8 mouse cellular contexts compared by ENCODE assay signal in the genomic region with DNA sequence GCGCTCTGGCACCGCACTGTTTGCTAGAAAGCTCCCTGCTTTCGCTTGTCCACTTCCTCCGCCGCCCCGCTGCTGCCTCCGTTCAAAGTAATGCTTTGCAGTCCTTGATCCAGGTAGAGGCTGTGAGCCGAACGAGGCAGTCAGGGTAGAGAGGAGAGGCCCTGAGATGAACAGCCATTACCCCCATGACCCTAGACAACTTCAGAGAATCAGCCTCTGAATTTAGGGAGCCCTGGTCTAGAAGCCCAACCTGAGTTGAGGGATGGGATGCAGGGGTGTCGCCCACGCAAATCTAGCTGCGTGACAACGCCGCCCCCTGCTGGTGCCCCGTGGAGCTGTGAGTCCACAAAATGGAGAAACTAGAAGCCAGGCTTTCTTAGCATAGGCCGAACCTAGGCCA. TPM values are rescaled to one million over a fixed set of nuclear protein-coding genes. Genes with fewer than 3 reads are reported as not detected.
DNase-seq lines count a peak whose midpoint lies in the region; ATAC-seq and TF ChIP-seq lines count a peak whose summit lies in the region.

No protein-coding gene starts in this region.

- DNase-seq in ES-E14 (ENCODE audit: low read depth, low spot score), result peak; percentile 75
- peak; percentile 43 to 65 for DNase-seq in cerebellum, adult 2 months
- peak; percentile 91 for DNase-seq in forebrain, postnatal 0 days
- DNase-seq in heart, postnatal 4 days, result peak; percentile 95
- DNase-seq in layer of hippocampus, adult 8-10 months (ENCODE audit: low spot score in 2 of 2), result peak; percentile 68 to 81
- peak; percentile 95 for DNase-seq in lung, embryonic 14.5 days
- peak; percentile 83 for DNase-seq in thymus, adult 2 months

- in situ Hi-C loops in ES-E14 (cut with MboI; ENCODE audit: low sequenced_read_pairs in 2 of 2, unreplicated experiment in 2 of 2), result no loop called here

- H3K9ac ChIP-seq in ES-E14 (ENCODE audit: insufficient read depth, low read depth, low read length, poor library complexity, severe bottlenecking), result 0 out of 2 replicates have a peak overlapping the region, but pooled peaks have one; percentile 15
- peak overlapping the region; percentile 46 for H3K9ac ChIP-seq in forebrain, postnatal 0 days
- H3K9ac ChIP-seq in lung, embryonic 14.5 days, result peak overlapping the region; percentile 48

- ATAC-seq in forebrain, postnatal 0 days, result peak; percentile 68
- peak; percentile 10 for ATAC-seq in lung, embryonic 14.5 days (ENCODE audit: insufficient read depth)
- peak; percentile 68 for ATAC-seq in neutrophil, adult 5-6 weeks (ENCODE audit: extremely low read depth, insufficient number of reproducible peaks, low FRiP score, poor library complexity, severe bottlenecking)

- peak overlapping the region; percentile 98 for H3K4me2 ChIP-seq in forebrain, postnatal 0 days (ENCODE audit: low read depth)
- H3K4me2 ChIP-seq in lung, embryonic 14.5 days, result peak overlapping the region; percentile 70

- no peaks in the 10 kb centered on the region; the same call in 1 of the 2 replicates for H3K27me3 ChIP-seq in cerebellum, adult 2 months (ENCODE audit: control insufficient read depth, insufficient read depth, low read length)
- H3K27me3 ChIP-seq in forebrain, postnatal 0 days (ENCODE audit: insufficient read depth, low read length), result peaks cover 8% of the 10 kb centered on the region; the same call in 1 of the 2 replicates
- H3K27me3 ChIP-seq in lung, embryonic 14.5 days (ENCODE audit: insufficient read depth, low read length), result no peaks in the 10 kb centered on the region; the same call in 1 of the 2 replicates
- H3K27me3 ChIP-seq in thymus, adult 2 months (ENCODE audit: control insufficient read depth, insufficient read depth, low read length), result peaks cover 5% of the 10 kb centered on the region; the same call in 1 of the 2 replicates

- no peak for TF ChIP-seq POLR2A in cerebellum, adult 2 months (IDR thresholded peaks at IDR 0.05; ENCODE audit: borderline replicate concordance, insufficient read depth, low read length)
- TF ChIP-seq POLR2A in thymus, adult 2 months (IDR thresholded peaks at IDR 0.05; ENCODE audit: control insufficient read depth, extremely low read depth, insufficient read depth, low read length, poor library complexity), result no peak

- no peaks in the 10 kb centered on the region; a peak in 1 of 4 replicates for H3K4me1 ChIP-seq in ES-E14 (ENCODE audit: control insufficient read depth in 2 of 2, insufficient read depth in 2 of 2, low read length in 2 of 2, poor library complexity in 1 of 2)
- H3K4me1 ChIP-seq in cerebellum, adult 2 months (ENCODE audit: control insufficient read depth, insufficient read depth, low read length), result no peaks in the 10 kb centered on the region; the same call in 1 of the 2 replicates
- H3K4me1 ChIP-seq in forebrain, postnatal 0 days (ENCODE audit: insufficient read depth), result no peaks in the 10 kb centered on the region
- peaks cover 5% of the 10 kb centered on the region; the same call in 1 of the 2 replicates for H3K4me1 ChIP-seq in lung, embryonic 14.5 days (ENCODE audit: insufficient read depth)
- peaks cover 17% of the 10 kb centered on the region for H3K4me1 ChIP-seq in thymus, adult 2 months (replicated peaks; ENCODE audit: control insufficient read depth, insufficient read depth, low read length)

- H3K36me3 ChIP-seq in ES-E14 (ENCODE audit: control insufficient read depth, insufficient read depth, low read length, poor library complexity, severe bottlenecking), result no peaks in the 10 kb centered on the region
- no peaks in the 10 kb centered on the region for H3K36me3 ChIP-seq in forebrain, postnatal 0 days (ENCODE audit: insufficient read depth)
- H3K36me3 ChIP-seq in lung, embryonic 14.5 days (ENCODE audit: insufficient read depth), result peaks cover 8% of the 10 kb centered on the region; the same call in 1 of the 2 replicates
- H3K36me3 ChIP-seq in thymus, adult 2 months (ENCODE audit: control insufficient read depth, insufficient read depth, low read length), result no peaks in the 10 kb centered on the region

- H3K9me3 ChIP-seq in ES-E14 (ENCODE audit: control insufficient read depth, insufficient read depth, low read depth, low read length), result no peaks in the 10 kb centered on the region
- H3K9me3 ChIP-seq in forebrain, postnatal 0 days (ENCODE audit: low read length), result no peaks in the 10 kb centered on the region
- H3K9me3 ChIP-seq in lung, embryonic 14.5 days (ENCODE audit: low read depth, low read length), result no peaks in the 10 kb centered on the region

- TF ChIP-seq CTCF in cerebellum, adult 2 months (IDR thresholded peaks at IDR 0.05; ENCODE audit: borderline replicate concordance, insufficient read depth, low read depth, low read length), result peak; percentile 68
- TF ChIP-seq CTCF in forebrain, postnatal 0 days (IDR thresholded peaks at IDR 0.05; ENCODE audit: low read depth), result peak; percentile 97
- peak; percentile 99 for TF ChIP-seq CTCF in lung, embryonic 14.5 days (IDR thresholded peaks at IDR 0.05; ENCODE audit: low read depth)
- TF ChIP-seq CTCF in thymus, adult 2 months (IDR thresholded peaks at IDR 0.05; ENCODE audit: borderline replicate concordance, control insufficient read depth, extremely low read depth, insufficient read depth, low read length, poor library complexity), result peak; percentile 88; the same call in 1 of the 2 replicates

- WGBS in cerebellum, adult 2 months, result 3% methylated on average over 16 of the region's 16 CpGs
- WGBS in forebrain, postnatal 0 days, result 3% methylated on average over 16 of the region's 16 CpGs
- WGBS in lung, embryonic 14.5 days, result 3% methylated on average over 16 of the region's 16 CpGs
- WGBS in thymus, adult 2 months, result 4% methylated on average over 16 of the region's 16 CpGs

- H3K4me3 ChIP-seq in ES-E14 (ENCODE audit: insufficient read depth in 1 of 2, low read depth in 1 of 2, low read length in 2 of 2, poor library complexity in 1 of 2, severe bottlenecking in 1 of 2), result peak overlapping the region; percentile 73 to 87
- peak overlapping the region; percentile 58 for H3K4me3 ChIP-seq in cerebellum, adult 2 months (replicated peaks; ENCODE audit: insufficient read depth, low read depth, low read length)
- H3K4me3 ChIP-seq in forebrain, postnatal 0 days (ENCODE audit: low read depth, low read length), result peak overlapping the region; percentile 58
- peak overlapping the region; percentile 65 for H3K4me3 ChIP-seq in lung, embryonic 14.5 days (ENCODE audit: low read depth, low read length)
- H3K4me3 ChIP-seq in thymus, adult 2 months (ENCODE audit: control insufficient read depth, insufficient read depth, low read length), result peak overlapping the region; percentile 46

- H3K27ac ChIP-seq in ES-E14 (ENCODE audit: insufficient read depth, low read depth, low read length, poor library complexity, severe bottlenecking), result no peak overlapping the region
- no peak overlapping the region for H3K27ac ChIP-seq in cerebellum, adult 2 months (ENCODE audit: insufficient read depth, low read length)
- no peak overlapping the region for H3K27ac ChIP-seq in forebrain, postnatal 0 days (ENCODE audit: low read depth, low read length)
- H3K27ac ChIP-seq in lung, embryonic 14.5 days (ENCODE audit: low read depth), result peak overlapping the region; percentile 84; the same call in 1 of the 2 replicates
- H3K27ac ChIP-seq in thymus, adult 2 months (ENCODE audit: control insufficient read depth, insufficient read depth, low read length), result peak overlapping the region; percentile 1; the same call in 1 of the 2 replicates

TF ChIP-seq in ES-E14, 5 proteins besides CTCF, POLR2A, EP300 and RAD21:
- TF ChIP-seq HCFC1 (IDR thresholded peaks at IDR 0.05; ENCODE audit: borderline replicate concordance, insufficient read depth, low read length) (no peak), ZC3H11A (IDR thresholded peaks at IDR 0.05; ENCODE audit: borderline replicate concordance, low read depth, low read length) (peak; percentile 76)
TF ChIP-seq in ES-E14: peak in this region for 1.

RNA-seq across cellular contexts. Expression of a gene that starts 1.1 kb away (rescaled TPM):
- total RNA-seq in ES-E14 (2012; rRNA removed), result 0.53 and 1.5 TPM in 2 replicates
- polyA plus RNA-seq in cerebellum, adult 2 months (2012; rRNA removed), result 1.3 and 1.4 TPM in 2 replicates
- 2.6 and 6.0 TPM in 2 replicates for total RNA-seq in forebrain, postnatal 0 days (2014; rRNA removed)
- 1.1 and 2.1 TPM in 2 replicates for polyA plus RNA-seq in forebrain, postnatal 0 days (2015; fragmentation: Nextera tagmentation; extraction: Ambion mirVana)
- total RNA-seq in heart, postnatal 4 days (2021), result 10 to 100 TPM; 23.2 to 26.2 TPM
- total RNA-seq in layer of hippocampus, adult 8-10 months (2022), result 1 to 10 TPM; 3.7 to 4.2 (median 4.0) TPM
- polyA plus RNA-seq in lung, embryonic 14.5 days (2014; fragmentation: Nextera tagmentation; extraction: Ambion mirVana), result 9.0 and 9.3 TPM in 2 replicates
- 36.3 and 39.3 TPM in 2 replicates for total RNA-seq in neutrophil, adult 5-6 weeks (2017)
- 2.9 and 3.7 TPM in 2 replicates for polyA plus RNA-seq in thymus, adult 2 months (2012; rRNA removed)

RNA-seq across cellular contexts. Expression of a gene that starts 15.7 kb away (rescaled TPM):
- not detected in 2 replicates for total RNA-seq in ES-E14 (2012; rRNA removed)
- not detected in 2 replicates for polyA plus RNA-seq in cerebellum, adult 2 months (2012; rRNA removed)
- not detected in 2 replicates for total RNA-seq in forebrain, postnatal 0 days (2014; rRNA removed)
- polyA plus RNA-seq in forebrain, postnatal 0 days (2015; fragmentation: Nextera tagmentation; extraction: Ambion mirVana), result not detected in 2 replicates
- total RNA-seq in heart, postnatal 4 days (2021), result not detected
- total RNA-seq in layer of hippocampus, adult 8-10 months (2022), result not detected
- polyA plus RNA-seq in lung, embryonic 14.5 days (2014; fragmentation: Nextera tagmentation; extraction: Ambion mirVana), result not detected in 2 replicates
- not detected in 2 replicates for total RNA-seq in neutrophil, adult 5-6 weeks (2017)
- polyA plus RNA-seq in thymus, adult 2 months (2012; rRNA removed), result not detected in 2 replicates

Comparison
In these comparisons a context has a peak if more than half of its experiments do, and no peak if none do; other contexts are left out.
1. H3K27ac ChIP-seq: peak in lung, embryonic 14.5 days (single experiment) and thymus, adult 2 months (single experiment); none in ES-E14 (single experiment), cerebellum, adult 2 months (single experiment) and forebrain, postnatal 0 days (single experiment).
2. ATAC-seq: peak in every context shown above with its lines; median percentile 68 in forebrain, postnatal 0 days; 68 in neutrophil, adult 5-6 weeks; 10 in lung, embryonic 14.5 days.
3. Peak in every context shown above with its lines, with median percentiles within 50 percentile points of each other: DNase-seq, H3K4me3 ChIP-seq, H3K9ac ChIP-seq and CTCF ChIP-seq.